Mouse (Mus musculus): ENCODE measurements around the gene Grk2.

Gene Grk2

DNA sequence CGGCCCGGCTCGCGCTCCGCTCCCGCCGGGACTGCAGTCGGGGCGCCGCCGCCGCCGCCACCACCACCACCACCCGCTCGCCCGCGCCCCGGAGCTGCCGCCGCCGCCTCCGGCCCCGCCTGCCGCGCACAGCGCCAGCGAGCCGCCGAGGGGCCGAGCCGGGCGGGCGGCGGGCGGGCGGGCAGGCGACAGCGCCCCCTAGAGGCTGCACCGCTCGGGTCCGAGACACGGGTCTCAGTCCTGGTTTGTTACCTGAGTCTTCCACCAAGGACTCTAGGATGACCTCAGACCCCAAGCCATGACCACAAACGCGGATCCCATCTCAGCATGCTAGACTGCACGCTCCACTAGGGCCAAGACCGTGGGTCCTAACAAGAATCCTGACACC, at the start of gene Grk2:
TSS of gene Grk2 (minus strand) at position 33 of the 388 bp plus-strand sequence.
- peak; percentile 49 to 62 for DNase-seq (ENCODE audit: low spot score in 2 of 2)

DNA sequence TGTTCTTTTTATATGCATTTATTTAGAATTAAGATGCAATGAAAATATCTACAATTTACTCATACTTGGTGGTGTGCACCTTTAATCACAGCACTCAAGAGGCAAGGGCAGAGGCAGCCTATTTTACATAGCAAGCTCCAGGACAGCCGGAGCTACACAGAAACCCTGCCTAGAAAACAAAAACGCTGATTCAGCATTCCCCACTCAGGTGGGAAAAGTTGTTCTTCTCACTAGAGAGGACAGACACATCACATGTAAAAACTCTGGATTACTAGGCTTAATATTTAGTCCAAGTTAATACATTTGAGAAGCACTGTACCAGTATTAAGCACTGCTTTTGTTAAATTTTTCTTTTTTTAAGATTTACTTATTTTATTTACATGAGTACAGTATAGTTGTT, 43.4 kb upstream of the Grk2 start:
- DNase-seq (ENCODE audit: low spot score in 2 of 2): no peak

DNA sequence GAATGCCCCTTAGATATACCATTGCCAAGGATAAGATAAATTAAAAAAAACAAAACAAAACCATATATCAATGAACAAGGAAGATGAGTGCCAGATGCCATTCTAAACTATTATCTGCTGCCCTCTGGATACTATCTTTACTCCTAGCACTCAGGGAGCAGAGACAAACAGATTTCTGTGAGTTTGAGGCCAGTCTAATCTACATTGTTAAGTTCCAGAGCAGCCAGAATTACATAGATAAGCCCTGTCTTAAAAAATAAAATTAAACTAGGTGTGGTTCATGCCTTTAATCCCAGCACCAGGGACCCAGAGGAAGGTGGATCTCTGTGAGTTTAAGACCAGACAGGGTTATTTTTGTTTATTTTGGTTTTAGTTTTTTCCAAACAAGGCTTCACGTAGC, 40.5 kb upstream of the Grk2 start:
- DNase-seq (ENCODE audit: low spot score in 2 of 2): no peak

DNA sequence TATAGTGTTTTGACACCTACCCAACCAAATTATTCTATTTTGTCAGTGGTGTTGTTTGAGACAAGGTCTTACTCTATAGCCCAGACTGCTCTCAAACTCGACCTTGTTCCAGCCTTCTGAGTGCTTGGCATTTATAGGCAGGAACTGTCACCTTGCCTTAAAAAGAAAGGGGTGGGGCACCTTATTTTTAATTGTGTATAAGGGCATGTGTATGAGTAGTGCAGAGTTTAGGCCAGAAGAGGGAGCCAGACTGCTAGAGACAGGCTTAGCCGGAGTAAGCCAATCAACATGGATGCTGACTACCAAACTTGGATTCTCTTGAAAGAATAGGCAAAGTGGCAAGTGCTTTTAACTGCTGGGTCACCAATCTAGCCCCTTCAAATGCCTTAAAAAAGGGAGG, 32.1 kb upstream of the Grk2 start:
- peak in 1 of 2 experiments; percentile 28 for DNase-seq (ENCODE audit: low spot score in 2 of 2)

DNA sequence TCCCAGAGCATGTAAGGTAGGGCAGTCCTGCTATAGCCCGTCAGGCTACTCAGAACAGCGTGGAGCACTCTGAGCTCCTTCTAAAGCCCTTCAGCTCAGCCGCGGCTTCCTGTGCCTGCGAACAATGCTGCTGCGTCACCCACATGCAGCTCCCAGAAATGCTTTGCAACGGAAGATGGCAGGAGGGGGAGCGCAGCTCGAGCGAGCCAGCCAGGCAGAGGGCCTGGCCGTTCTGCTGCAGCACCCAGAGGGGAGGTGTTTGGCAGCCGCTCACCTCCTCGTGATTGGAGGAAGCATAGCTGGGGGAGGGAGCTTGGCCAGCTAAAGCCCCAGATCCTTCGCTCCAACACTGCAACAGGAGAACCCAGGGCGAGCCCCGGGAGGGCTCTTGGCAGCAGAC, 27.8 kb upstream of the Grk2 start:
- DNase-seq (ENCODE audit: low spot score in 2 of 2): peak; percentile 91 to 95

DNA sequence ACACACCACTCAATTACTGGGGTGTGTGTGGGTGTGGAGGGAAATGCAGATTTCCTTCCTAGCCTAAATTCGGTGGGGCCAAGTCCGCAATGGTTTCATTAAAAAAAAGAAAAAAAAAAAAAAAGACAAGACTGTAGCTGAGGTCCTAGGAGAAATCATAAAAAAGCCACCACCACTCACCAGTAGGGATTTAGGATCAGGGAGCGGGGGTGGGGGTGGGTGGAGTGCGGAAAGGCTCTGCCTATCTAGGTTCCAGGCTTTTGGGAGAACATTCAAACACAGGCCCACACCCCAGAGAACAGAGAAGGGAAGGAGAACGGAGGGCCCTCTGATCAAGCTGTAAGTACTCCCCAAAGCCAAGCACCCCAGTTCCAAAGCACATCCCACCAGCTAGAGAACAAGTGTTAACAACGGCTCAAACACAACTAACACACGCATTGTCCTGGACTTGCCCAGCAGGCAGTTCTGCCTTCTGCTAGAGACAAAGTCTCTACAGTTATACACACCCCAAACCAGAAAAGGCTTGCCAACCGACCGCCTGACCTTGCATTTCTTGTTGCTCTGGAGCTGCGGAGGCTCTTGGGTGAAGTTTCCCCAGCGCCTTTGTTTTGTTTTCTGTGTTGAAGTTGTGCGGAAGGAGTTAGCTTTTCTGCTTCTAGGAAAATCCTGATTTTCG, 27.2 kb upstream of the Grk2 start:
- DNase-seq (ENCODE audit: low spot score in 2 of 2): peak in 1 of 2 experiments; percentile 24

DNA sequence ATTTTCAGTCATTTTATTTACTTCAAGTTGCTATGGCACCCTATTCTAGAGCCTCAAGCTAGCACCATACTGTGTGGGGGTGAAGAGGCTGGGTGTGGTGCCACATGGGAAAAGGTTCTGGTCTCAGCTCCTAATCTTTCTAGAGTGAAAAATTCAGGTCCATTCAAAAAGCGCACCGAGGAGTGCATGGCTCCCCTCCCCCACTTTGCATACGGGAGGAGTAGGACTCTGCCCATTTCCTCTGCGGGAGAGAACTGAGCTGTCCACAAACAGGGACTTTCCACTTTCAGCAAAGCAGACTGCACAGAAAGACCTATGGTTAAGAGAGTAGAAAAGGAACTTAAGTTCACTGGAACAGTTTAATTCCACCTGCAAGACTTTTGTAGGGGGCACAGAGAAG, 26.6 kb upstream of the Grk2 start:
- DNase-seq (ENCODE audit: low spot score in 2 of 2): peak in 1 of 2 experiments; percentile 23

DNA sequence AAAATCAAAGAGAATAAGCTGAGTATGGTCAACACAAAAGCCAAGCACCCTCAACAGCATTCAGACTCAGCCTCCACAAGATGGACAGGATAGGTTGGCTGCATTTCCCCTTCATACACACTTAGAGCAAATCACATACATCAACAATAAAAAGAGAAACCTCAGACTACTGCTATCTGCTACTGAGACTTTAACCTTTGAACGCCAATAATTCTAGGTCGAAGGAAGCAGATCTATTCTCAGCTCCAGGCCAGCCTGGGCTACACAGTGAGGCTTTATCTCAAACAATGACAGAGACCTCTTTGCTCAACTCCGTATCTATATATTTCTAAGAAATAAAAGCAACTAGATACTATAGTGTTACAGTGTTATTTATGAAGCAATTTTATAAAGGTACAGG, 25.3 kb upstream of the Grk2 start:
- no peak for DNase-seq (ENCODE audit: low spot score in 2 of 2)

DNA sequence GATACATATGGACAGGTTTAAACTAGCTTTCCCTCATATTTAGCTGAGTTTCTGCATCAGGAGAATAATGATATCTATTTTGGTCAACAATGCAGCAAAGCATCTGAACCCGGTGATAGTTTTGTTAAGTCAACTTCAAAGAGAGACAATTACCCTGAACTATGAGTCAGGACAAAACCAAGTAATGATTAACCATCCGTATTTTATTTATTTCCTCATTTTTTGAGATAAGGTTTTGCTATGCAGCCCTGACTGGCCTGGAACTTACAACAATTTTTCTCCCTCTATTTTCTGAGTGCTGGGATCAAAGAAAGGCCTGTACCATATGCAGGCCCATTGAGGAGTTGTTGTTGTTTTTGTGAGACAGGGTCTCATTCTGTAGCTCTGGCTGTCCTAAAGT, 24.6 kb upstream of the Grk2 start:
- no peak for DNase-seq (ENCODE audit: low spot score in 2 of 2)

DNA sequence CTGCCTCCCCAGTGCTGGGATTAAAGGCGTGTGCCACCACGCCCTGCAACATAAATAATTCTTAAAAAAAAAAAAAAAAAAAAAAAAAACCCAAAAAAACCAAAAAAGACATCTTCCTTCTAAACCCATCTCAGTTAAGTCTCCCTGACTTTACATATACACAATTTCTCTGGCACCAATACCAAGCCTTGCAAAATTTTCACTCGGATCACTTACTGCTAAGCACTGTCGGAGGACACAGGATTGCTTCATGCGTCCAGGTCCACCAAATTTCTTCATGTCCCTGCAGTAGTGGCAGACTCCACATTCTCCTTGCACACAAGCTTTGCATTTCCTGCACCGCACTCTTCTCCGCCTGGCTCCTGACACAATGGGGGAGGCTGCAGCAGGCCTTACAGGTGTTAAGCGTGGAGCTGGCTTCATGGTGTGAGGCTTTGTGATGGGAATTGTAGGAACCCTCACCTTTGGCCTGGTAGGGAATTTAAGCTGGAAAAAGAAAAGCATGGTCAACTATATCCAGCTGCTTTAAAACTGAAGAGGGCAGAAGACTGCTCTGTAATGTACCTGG, 22.8 kb upstream of the Grk2 start:
- DNase-seq (ENCODE audit: low spot score in 2 of 2): no peak

DNA sequence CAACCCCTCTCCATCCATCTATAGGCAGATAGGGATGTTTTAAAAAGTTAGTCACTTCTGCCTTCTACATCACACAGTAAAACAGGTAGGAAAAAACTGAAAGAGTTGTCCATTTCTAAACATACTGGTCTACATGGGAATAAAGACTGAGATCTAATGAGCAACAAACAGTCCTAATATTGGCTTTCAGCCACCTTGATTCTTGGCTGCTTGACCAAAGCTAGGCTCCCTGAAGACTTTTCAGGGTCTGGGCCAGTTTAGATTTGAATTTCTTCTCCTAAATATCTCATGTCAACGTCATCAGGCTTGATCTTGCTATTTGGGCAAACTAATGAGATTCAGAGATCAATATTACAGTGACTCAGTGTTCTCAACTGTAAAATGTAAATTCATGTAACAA, 20.9 kb upstream of the Grk2 start:
- no peak for DNase-seq (ENCODE audit: low spot score in 2 of 2)

DNA sequence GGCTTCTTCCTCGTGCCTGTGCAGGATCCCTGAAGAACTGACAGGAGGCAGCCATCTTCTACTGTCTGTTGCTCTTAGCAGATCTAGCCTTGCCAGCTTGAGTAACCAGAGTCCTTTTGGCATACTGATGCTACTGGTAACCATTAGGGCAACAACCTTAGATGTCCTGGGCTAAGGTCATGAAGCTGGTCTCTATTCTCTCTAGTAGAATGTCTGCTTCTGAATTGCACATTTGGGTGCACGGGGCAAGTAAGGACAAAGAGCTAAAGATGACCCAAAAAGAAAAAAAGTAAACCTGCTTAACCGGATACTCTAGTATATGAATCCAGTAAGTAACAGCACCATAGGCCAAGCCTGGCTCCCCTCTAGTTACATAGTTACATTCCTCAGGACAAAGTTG, 20.1 kb upstream of the Grk2 start:
- DNase-seq (ENCODE audit: low spot score in 2 of 2): no peak

DNA sequence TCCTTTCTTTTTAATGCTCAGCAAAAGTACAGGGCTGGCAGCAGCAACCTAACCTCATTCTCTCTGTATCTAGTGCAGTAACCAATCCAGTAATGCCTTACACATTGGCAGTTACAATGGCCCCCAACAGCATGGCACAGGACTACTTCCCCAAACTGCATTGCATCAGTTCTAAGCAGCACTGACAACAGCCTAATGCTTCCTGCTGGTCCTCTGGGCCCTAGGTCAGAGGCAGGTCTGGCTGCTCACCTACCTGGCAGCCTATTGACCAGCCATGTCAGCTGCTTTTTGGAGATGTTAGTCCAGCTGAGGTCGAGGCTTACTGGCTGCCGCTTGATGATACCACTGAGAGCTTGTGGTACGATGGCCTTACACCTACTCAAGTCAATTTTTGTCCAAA, 16.1 kb upstream of the Grk2 start:
- DNase-seq (ENCODE audit: low spot score in 2 of 2): no peak

DNA sequence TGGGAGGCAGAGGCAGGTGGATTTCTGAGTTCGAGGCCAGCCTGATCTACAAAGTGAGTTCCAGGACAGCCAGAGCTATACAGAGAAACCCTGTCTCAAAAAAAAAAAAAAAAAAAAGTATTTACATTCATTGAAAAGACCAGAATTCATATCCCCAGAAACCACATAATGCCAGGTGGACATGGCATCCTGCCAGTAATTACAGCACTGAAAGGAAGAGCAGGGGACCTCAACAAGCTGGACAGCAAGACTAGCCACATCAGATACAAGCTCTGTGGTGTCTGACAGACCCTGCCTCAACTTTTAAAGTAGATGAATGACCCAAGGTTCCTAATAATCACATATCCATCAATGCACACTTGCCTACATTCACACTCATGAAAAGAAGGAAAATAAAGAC, 15.6 kb upstream of the Grk2 start:
- no peak for DNase-seq (ENCODE audit: low spot score in 2 of 2)

DNA sequence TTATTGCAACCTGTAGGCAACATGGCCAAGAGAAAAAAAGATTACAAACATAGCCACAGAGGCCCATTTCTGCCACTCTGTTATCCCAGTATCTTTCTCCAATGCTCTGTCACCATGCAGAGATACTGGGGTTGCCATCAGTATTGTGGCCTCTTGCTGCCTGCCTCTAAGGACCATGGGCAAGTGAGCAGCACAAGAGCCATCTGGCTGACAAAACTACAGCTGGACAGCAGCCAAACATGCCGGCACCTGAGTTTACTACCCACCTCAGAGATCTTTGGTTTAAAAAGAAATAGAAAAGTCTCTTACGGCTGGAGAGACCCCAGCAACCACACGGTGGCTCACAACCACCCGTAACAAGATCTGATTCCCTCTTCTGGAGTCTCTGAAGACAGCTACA, 13.2 kb upstream of the Grk2 start:
- no peak for DNase-seq (ENCODE audit: low spot score in 2 of 2)

DNA sequence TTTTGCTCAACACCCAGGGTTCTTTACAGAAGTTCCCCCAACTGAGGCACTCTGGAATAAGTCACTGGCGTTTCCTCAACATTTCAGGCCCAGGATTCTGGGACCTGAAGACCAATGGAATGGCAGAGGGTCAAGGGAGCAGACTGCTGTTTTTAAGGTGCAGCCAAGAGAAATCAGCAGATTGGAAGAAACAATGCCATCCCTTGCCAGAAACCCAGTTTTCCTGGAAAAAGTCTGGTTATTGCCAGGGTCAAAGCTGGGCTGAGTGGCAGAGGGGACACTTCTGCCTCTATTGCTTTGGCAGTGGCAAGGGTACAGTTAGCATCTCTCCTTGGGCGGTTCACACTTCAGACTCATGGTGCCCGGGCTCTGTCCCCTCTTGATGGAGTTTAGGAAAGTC, 11.2 kb upstream of the Grk2 start:
- no peak for DNase-seq (ENCODE audit: low spot score in 2 of 2)

DNA sequence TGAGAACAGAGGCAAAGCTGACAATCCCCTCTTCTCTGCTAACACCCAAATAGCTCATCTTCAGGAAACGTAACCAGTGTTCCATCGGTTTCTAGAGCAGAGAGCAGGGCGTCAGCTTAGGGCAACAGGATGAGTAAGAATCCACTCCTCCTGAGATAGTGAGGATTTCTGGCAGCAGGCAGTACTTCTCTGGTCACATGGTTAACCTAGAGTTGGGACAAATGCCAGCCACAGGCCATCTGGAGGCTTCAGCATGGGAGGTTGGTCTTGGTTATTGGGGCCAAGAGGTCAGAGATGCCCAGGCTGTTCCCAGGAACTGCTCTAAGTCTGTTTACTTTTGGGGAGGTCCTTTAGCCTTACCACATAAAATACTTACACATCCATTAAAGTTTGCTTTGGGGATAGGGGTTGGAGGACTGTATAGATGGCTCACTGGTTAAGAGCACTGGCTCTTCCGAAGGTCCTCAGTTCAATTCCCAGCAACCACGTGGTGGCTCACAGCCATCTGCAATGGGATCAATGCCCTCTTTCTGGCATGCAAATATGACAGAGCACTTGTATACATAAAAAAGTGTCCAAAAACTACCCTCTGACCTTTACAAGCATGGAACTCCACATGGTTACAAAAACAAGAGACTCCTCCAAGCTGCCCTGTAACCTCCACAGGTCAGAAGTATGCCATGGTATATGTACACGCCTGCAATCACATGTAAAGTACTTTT, 9.4 kb upstream of the Grk2 start:
- no peak for DNase-seq (ENCODE audit: low spot score in 2 of 2)

DNA sequence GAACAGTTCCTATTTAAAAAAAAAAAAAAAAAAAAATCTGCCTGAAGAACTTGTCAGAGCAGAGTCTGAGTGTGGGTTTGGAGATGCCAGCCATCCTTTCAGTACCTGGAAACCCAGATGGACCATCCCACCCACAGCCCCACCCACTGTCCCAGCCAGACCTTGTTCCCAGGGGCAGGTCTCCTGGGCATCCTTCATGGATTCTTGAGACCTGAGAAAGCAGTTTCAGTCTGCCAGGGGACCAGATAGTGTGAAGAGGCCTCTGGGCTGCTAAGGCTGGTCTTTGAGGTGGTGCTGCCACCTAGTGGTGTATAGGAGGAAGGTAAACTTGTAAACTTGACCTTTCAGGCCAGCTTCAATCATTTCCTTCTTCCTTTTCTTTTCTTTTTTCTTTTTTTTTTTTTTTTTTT, 3.8 kb upstream of the Grk2 start:
- DNase-seq (ENCODE audit: low spot score in 2 of 2): no peak

DNA sequence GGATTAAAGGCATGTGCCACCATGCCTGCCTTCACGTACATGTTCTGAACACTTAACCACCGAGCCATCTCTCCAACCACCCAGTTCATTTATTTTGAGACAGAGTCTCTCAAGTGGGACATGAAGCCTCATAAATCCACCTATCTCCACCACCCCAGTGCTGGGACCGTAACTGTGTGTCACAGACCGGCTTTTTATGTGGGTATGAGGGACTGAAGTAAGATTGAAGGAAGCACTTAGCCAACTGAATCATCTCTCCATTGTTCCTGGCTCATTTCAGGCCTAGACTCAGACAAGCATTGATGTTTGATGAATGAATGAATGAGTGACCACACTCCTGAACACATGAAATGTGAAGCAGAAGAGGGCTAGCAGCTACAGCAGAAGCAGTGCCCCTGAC, 3.3 kb upstream of the Grk2 start:
- no peak for DNase-seq (ENCODE audit: low spot score in 2 of 2)

DNA sequence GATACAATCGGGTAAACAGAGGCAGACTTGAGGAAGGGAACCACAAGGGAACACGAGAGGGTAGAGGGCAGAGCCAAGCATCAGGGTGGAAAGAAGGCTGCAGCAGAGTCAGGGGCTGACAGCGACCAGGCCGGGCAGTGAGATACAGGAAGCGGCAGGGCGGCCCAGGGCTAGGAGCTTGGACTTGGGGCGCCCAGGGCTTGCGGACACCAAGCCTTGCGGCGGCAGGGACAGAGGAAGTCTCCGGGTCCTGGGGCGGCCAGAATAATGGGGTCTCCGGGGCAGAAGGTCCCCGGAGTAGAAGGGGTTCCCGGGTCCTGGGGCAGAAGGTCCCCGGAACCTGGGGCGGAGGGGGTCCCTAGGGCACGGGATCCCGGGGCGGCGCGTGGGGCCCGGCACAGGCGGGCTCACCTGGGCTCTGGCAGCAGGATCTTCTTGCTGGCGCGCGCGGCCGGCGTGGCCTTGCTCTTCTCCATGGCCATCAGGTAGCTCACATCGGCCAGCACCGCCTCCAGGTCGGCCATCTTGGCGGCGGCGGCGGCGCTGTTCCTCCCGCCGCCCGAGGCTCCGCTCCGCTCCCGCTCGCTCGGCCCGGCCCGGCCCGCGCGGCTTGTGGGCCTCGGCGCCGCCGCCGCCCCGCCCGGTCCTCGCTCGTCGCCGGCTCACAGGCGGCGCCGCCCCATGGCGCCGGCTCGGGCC, 382 bp downstream of the Grk2 start:
- no peak for DNase-seq (ENCODE audit: low spot score in 2 of 2)

DNA sequence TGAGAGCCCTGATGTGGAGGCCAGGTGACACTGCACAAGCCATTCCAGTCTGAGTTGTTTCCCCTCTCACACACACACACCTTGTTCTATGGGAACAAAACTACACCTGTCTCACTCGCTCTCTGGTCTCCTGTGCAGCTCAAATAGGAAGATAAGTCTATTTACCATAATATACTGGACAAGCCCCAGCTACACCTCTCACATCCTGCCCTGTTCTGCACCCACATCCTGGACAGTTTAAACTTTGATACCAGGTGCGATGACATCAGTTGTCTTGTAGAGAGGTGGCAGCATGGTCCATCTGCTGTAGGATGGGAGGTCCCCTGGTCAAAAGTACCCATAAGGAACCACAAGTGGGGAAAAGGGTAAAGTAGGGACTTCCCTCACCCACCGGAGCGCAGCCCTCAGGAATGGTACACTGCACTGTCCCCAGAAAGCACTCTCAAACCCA, 1.1 kb downstream of the Grk2 start:
- DNase-seq (ENCODE audit: low spot score in 2 of 2): no peak

DNA sequence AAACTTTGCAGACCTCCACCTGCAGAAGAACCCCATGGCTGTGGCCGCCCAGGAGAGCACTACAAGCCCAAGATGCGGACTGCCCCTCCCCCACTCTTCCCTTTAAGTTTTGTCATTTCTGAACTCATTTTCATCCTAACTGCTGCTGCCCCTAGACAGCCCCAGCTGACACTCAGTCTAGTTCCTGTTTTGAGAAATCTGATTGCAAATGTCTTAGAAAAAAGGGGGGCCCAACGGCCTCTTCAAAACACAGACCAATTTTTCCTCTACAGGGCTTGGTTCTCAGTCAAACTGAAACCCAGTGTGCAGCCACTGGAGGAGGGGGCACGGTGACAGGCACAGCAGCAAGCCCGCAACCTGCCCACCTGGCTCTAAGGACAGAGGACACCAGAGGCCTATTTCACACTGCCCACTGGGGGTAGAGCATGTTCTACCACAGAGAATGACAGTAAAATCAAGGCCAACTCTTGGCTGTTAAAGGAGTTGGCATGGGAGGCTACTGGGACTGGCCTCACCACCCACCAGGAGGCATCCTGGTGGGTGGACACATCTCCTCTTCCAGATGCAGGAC, 1.7 kb downstream of the Grk2 start:
- DNase-seq (ENCODE audit: low spot score in 2 of 2): no peak

Measured in right cerebral cortex, postnatal 36 days (tissue).